Mouse (Mus musculus) megakaryocyte, embryonic 14.5 days (primary cell): ENCODE results near the gene Atp11b. TPM values are rescaled to one million over a fixed set of nuclear protein-coding genes. Genes with fewer than 3 reads are reported as not detected.

Experiments used
- H3K27me3 ChIP-seq: replicated peaks from 2 replicates; pipeline ENCODE3; 2012; ENCODE audit warnings: inconsistent platforms
- H3K36me3 ChIP-seq: replicated peaks from 2 replicates; pipeline ENCODE3; 2012; ENCODE audit warnings: low read length, inconsistent platforms, mixed read lengths
- H3K4me1 ChIP-seq: 2 replicates; pipeline ENCODE4 v1.6.1; 2012; ENCODE audit warnings: inconsistent platforms
- H3K4me3 ChIP-seq: replicated peaks from 2 replicates; pipeline ENCODE3; 2012; ENCODE audit warnings: moderate library complexity, mild to moderate bottlenecking, inconsistent platforms
- H3K9me3 ChIP-seq: 2 replicates; pipeline ENCODE4 v1.6.1; 2012; ENCODE audit warnings: inconsistent platforms
- FLI1 ChIP-seq: IDR thresholded peaks from 2 replicates; pipeline ENCODE4 v1.6.1; 2012; ENCODE audit warnings: low read length, inconsistent platforms, mixed read lengths
- GATA1 ChIP-seq: IDR thresholded peaks from 3 replicates; pipeline ENCODE4 v1.6.1; 2012; ENCODE audit warnings: mixed read lengths, low read length, inconsistent platforms, borderline replicate concordance
- polyA plus RNA-seq: library from polyadenylated mRNA; stranded (reverse); fragments of >175 nt; gene quantifications from 2 replicates; pipeline ENCODE4 v1.2.3, GENCODE M21; 2012; ENCODE audit warnings: low replicate concordance; ENCODE audit not compliant: insufficient read depth

Gene Atp11b
- polyA plus RNA-seq, 1 experiment: 6.9 TPM

DNA sequence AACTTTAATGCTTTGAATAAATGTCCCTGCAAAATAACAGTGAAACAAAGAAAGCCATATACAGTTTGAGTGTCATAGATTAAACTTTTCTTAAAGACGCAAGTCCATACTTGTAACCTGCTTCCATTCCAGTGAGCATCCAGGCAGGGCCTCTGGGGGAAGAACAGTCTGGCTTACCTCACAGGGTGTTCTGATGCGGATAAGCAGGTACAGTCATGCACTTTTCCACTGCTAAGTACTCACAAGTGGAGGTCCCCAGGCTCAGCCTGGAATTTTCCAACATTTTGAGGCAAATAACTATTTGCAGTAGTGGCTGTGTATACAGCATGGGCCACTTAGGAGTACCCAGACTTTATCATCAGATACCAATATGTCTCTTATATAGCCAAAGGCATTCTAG lies 144.0 kb downstream of the Atp11b start:
- Histone ChIP-seq H3K36me3 (peaks cover 68% of the 10 kb centered on the region), H3K27me3 (no peaks in the 10 kb centered on the region), H3K4me3 (no peak overlapping the region), H3K4me1 (peaks cover 28% of the 10 kb centered on the region), H3K9me3 (peaks cover 4% of the 10 kb centered on the region)
- no peak for TF ChIP-seq GATA1
- no peak for TF ChIP-seq FLI1

DNA sequence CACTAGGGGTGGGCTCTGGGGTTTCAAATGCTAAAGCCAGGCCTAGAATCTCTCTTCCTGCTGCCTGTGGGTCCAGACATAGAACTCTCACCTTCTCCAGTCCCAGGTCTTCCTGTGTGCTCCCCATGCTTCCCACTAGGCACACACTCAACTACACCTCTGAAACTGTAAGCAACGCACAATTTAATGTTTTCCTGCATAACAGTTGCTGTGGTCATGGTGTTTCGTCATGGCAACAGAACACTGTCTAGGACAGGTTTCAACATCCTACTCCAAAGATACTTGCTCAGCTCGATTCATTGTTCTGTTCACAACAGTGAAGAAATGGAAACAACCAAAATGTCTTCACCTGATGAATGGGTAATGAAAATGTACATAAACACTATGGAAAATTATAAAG lies 145.2 kb downstream of the Atp11b start:
- peaks cover 75% of the 10 kb centered on the region for H3K36me3 ChIP-seq
- H3K4me3 ChIP-seq: no peak overlapping the region
- H3K27me3 ChIP-seq: no peaks in the 10 kb centered on the region
- peaks cover 4% of the 10 kb centered on the region for H3K9me3 ChIP-seq
- peaks cover 39% of the 10 kb centered on the region for H3K4me1 ChIP-seq
- TF ChIP-seq FLI1: no peak
- TF ChIP-seq GATA1: no peak

DNA sequence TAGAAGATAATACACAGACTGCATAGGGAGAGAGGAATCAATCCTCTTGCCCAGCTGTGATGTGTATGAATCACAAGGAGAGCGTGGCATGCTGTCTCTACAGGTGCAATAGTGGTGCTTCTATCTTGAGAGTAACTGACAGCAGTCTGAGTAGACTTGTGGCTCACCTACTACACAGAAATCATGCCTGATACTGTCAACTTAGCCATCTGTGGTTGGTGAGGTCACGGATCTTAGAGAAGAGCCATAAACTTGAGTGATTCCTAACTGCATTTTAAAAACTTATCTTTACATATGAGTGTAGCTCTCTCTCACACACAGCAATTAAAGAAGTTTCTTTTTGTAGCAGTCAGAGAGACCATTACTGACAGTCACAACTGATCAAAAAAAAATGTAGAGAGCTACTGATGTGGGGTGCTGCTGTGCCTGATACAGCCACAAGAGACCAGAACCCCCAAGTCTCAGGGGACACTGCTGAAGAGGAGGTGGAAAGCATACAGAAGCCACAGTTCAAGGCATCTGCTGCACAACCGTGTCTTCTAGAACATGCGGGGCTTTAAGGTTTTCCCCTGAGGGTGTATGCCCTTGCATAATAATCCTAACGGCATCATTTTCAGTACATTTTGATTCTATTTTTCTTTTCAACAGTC lies 146.8 kb downstream of the Atp11b start:
- H3K36me3 ChIP-seq: peaks cover 87% of the 10 kb centered on the region
- no peak for TF ChIP-seq FLI1
- no peak for TF ChIP-seq GATA1
- H3K4me3 ChIP-seq: no peak overlapping the region
- H3K4me1 ChIP-seq: peaks cover 47% of the 10 kb centered on the region
- no peaks in the 10 kb centered on the region for H3K27me3 ChIP-seq
- H3K9me3 ChIP-seq: peaks cover 4% of the 10 kb centered on the region

Other genes starting within 250 kb of the Atp11b start
- 1.3 and 2.5 TPM in 2 replicates for gene Dcun1d1, start 183.3 kb downstream of the Atp11b start, polyA plus RNA-seq
- gene Mccc1, start 246.6 kb downstream of the Atp11b start, polyA plus RNA-seq: 0.82 TPM in 1 of 2 replicates, not detected in the other